Mouse (Mus musculus) thymus, adult 2 months (tissue): Measurements from ENCODE around the gene Prdm9. TPM values are rescaled to one million over a fixed set of nuclear protein-coding genes. Genes with fewer than 3 reads are reported as not detected.

Experiments
- DNase-seq: peaks from one replicate; pipeline ENCODE4 v3.0.0; 2021
- H3K27ac ChIP-seq: fragments of 200-500 bp; 2 replicates; pipeline ENCODE4 v1.5.1; 2012; ENCODE audit warnings: low read length, control low read depth; ENCODE audit not compliant: control insufficient read depth, insufficient read depth
- H3K27me3 ChIP-seq: fragments of 200-500 bp; 2 replicates; pipeline ENCODE4 v1.6.1; 2012; ENCODE audit warnings: mild to moderate bottlenecking, low read length, moderate library complexity, mixed read lengths; ENCODE audit not compliant: control insufficient read depth, insufficient read depth
- H3K36me3 ChIP-seq: fragments of 200-500 bp; 2 replicates; pipeline ENCODE4 v1.6.1; 2012; ENCODE audit warnings: mild to moderate bottlenecking, low read length, moderate library complexity; ENCODE audit not compliant: control insufficient read depth, insufficient read depth
- H3K4me1 ChIP-seq: fragments of 200-500 bp; replicated peaks from 2 replicates; pipeline ENCODE4 v1.6.1; 2012; ENCODE audit warnings: low read length; ENCODE audit not compliant: control insufficient read depth, insufficient read depth
- H3K4me3 ChIP-seq: fragments of 200-500 bp; 2 replicates; pipeline ENCODE4 v1.5.1; 2012; ENCODE audit warnings: mild to moderate bottlenecking, low read length, control low read depth, moderate library complexity; ENCODE audit not compliant: control insufficient read depth, insufficient read depth
- CTCF ChIP-seq: fragments of 200-500 bp; IDR thresholded peaks from 2 replicates; pipeline ENCODE4 v1.5.1; 2012; ENCODE audit warnings: mild to moderate bottlenecking, control low read depth, low read length, moderate library complexity, borderline replicate concordance; ENCODE audit not compliant: control insufficient read depth, poor library complexity, insufficient read depth; ENCODE audit errors: extremely low read depth
- POLR2A ChIP-seq: fragments of 200-500 bp; IDR thresholded peaks from 2 replicates; pipeline ENCODE4 v1.6.1; 2012; ENCODE audit warnings: mild to moderate bottlenecking, low read length, control low read depth, moderate library complexity; ENCODE audit not compliant: control insufficient read depth, poor library complexity, insufficient read depth; ENCODE audit errors: extremely low read depth
- WGBS: fragments of 180-500 bp; shearing (Covaris S2); methylation state at CpG from one replicate; pipeline ENCODE4 v1.1.7; 2018; 5-methylcytosine and 5-hydroxymethylcytosine counted together
- polyA plus RNA-seq: library from polyadenylated mRNA; depleted of rRNA; stranded (reverse); fragments of >200 nt; gene quantifications from 2 replicates; pipeline ENCODE4 v1.2.3, GENCODE M21; 2012; rRNA removed

Prdm9 gene
- polyA plus RNA-seq: 1.4 and 1.7 TPM in 2 replicates

DNA sequence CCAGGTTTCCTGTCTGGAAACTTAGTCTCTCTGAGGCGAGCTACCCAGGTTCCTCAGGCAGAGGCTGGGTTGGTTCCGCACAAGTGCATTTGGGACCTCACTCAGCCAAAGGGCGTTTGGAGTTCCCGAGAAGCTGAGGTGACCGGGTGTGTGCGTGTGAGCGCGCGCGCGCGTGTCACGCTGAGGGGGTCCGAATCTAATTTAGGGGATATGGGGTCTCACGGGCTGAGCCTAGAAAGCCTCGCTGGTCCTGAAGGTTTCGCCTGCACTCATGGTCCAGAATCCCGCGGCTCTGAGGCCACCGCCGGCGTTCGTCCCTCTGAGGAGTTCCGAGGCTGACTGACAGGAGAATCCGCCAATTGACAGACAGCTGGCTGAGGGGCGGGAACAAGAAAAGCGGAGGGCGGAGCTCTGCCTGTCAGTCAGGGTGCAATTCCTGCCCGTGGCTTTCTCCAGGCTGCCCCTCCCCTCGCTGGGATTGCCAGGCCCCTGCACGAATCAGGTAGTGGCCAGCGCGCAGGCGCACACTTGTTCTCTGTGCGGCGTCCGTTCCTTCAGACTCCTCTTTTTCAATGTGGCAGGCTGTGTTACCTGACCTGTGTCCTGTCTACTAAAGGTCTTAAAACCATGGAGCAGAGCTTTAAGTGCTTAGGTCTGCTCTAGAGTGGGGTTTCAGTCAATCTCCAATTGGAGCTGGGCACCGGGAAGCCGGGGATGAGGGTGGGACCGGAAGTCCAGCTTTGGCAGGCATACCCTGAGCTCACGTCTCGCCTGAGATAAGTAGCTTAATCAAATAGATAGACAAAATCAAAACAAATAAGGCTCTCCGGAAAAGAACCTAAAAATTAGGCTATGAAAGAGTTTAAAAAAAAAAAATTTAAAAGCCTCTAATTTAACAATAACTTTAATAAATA, at the start of gene Prdm9:
Prdm9 (minus strand) TSS at position 341 of the 914 bp plus-strand sequence.
- H3K4me1 ChIP-seq: peaks cover 6% of the 10 kb centered on the region
- TF ChIP-seq POLR2A (peak; percentile 44; the same call in 1 of the 2 replicates), CTCF (no peak)
- peak within 1 kb of the TSS; percentile 75 for H3K4me3 ChIP-seq
- H3K36me3 ChIP-seq: no peaks in the 10 kb centered on the region
- peak within 1 kb of the TSS; percentile 55; the same call in 1 of the 2 replicates for H3K27ac ChIP-seq
- peak; percentile 100 for DNase-seq
- under 1% methylated on average over 43 of the region's 43 CpGs for WGBS
- H3K27me3 ChIP-seq: no peaks in the 10 kb centered on the region

GRCm38 (mm10) chr17:15599496-15599895, 35.3 kb upstream of the Prdm9 start:
- WGBS: 84% methylated on average over 8 of the region's 11 CpGs
- Histone ChIP-seq H3K27me3 (no peaks in the 10 kb centered on the region), H3K36me3 (no peaks in the 10 kb centered on the region), H3K4me3 (no peak overlapping the region), H3K27ac (no peak overlapping the region), H3K4me1 (no peaks in the 10 kb centered on the region)
- TF ChIP-seq CTCF (no peak), POLR2A (no peak)
- no peak for DNase-seq

DNA sequence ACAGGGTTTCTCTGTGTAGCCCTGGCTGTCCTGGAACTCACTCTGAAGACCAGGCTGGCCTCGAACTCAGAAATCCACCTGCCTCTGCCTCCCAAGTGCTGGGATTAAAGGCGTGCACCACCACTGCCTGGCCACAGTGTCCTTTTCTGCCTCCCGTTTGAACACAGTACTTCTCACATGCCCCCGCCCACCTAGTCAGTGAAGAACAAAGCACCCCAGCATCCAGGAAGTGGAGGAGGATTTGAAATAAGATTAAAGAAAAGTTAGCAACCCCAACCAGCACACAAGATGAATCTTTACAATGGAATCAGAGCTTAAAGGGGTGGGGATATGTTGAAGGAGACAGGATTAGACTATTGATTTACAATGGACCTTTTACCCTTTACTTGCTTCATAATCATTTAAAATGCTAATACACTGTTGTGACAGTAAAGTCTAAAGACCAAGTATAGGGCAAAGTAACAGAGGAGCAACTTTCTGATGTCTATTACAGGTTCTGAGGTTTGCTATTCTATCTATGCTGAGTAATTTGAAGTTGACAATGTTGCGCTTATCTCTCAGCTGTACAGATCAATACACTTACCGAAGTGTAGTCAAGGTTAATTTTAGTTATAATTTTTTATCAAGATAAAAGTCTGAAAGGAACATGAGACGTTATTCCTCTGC, 27.2 kb upstream of the Prdm9 start:
- WGBS: 70% methylated on average over 7 of the region's 7 CpGs
- TF ChIP-seq POLR2A: no peak
- no peak for TF ChIP-seq CTCF
- DNase-seq: no peak
- no peak overlapping the region for H3K4me3 ChIP-seq
- no peak overlapping the region for H3K27ac ChIP-seq
- H3K27me3 ChIP-seq: no peaks in the 10 kb centered on the region
- H3K36me3 ChIP-seq: no peaks in the 10 kb centered on the region
- H3K4me1 ChIP-seq: no peaks in the 10 kb centered on the region

GRCm38 (mm10) chr17:15588116-15588515, 24.0 kb upstream of the Prdm9 start:
- Histone ChIP-seq H3K36me3 (no peaks in the 10 kb centered on the region), H3K4me1 (no peaks in the 10 kb centered on the region), H3K27ac (no peak overlapping the region), H3K4me3 (no peak overlapping the region), H3K27me3 (no peaks in the 10 kb centered on the region)
- TF ChIP-seq CTCF (no peak), POLR2A (no peak)
- WGBS: 91% methylated on average over 2 of the region's 2 CpGs
- DNase-seq: no peak

- Histone ChIP-seq H3K4me1 (no peaks in the 10 kb centered on the region), H3K27ac (no peak overlapping the region), H3K36me3 (no peaks in the 10 kb centered on the region), H3K27me3 (no peaks in the 10 kb centered on the region), H3K4me3 (no peak overlapping the region)
- TF ChIP-seq POLR2A (no peak), CTCF (no peak)
- no peak for DNase-seq
- 60% methylated on average over 4 of the region's 4 CpGs for WGBS
These were observed 21.5 kb upstream of the Prdm9 start for GRCm38 (mm10) chr17:15585691-15586090.

- no peak overlapping the region for H3K4me3 ChIP-seq
- no peaks in the 10 kb centered on the region for H3K27me3 ChIP-seq
- TF ChIP-seq POLR2A (no peak), CTCF (no peak)
- WGBS: 56% methylated on average over 7 of the region's 7 CpGs
- no peak for DNase-seq
- H3K36me3 ChIP-seq: no peaks in the 10 kb centered on the region
- H3K4me1 ChIP-seq: no peaks in the 10 kb centered on the region
- H3K27ac ChIP-seq: no peak overlapping the region
These were observed 18.9 kb upstream of the Prdm9 start for GRCm38 (mm10) chr17:15583071-15583470.

GRCm38 (mm10) chr17:15580072-15580447, 15.9 kb upstream of the Prdm9 start:
- Histone ChIP-seq H3K27me3 (no peaks in the 10 kb centered on the region; the same call in 1 of the 2 replicates), H3K27ac (no peak overlapping the region), H3K4me3 (no peak overlapping the region), H3K4me1 (no peaks in the 10 kb centered on the region), H3K36me3 (no peaks in the 10 kb centered on the region)
- no peak for DNase-seq
- 94% methylated on average over 2 of the region's 2 CpGs for WGBS
- TF ChIP-seq CTCF (no peak), POLR2A (no peak)
